Mouse (Mus musculus) heart, embryonic 11.5 days (tissue): ENCODE results near the gene Ubash3b. TPM values are rescaled to one million over a fixed set of nuclear protein-coding genes. Genes with fewer than 3 reads are reported as not detected.

Experiments used
- ATAC-seq: fragments of 200-750 bp; cut with Nextera tagmentation; replicated peaks from 2 replicates; pipeline ENCODE4 v1.8.0; 2017; ENCODE audit warnings: moderate library complexity; ENCODE audit not compliant: insufficient number of reproducible peaks, low FRiP score, low TSS enrichment
- H3K27ac ChIP-seq: fragments of 300-500 bp; sonication (generic); 2 replicates; pipeline ENCODE4 v1.5.1; 2014; ENCODE audit warnings: mild to moderate bottlenecking, low read depth, low read length
- H3K27me3 ChIP-seq: fragments of 300-500 bp; sonication (generic); 2 replicates; pipeline ENCODE4 v1.6.1; 2014; ENCODE audit warnings: mild to moderate bottlenecking, low read length, mixed read lengths; ENCODE audit not compliant: control insufficient read depth, insufficient read depth
- H3K36me3 ChIP-seq: fragments of 300-500 bp; sonication (generic); 2 replicates; pipeline ENCODE4 v1.6.1; 2014; ENCODE audit warnings: mild to moderate bottlenecking, low read length, moderate library complexity, mixed read lengths; ENCODE audit not compliant: control insufficient read depth, insufficient read depth
- H3K4me1 ChIP-seq: fragments of 300-500 bp; sonication (generic); 2 replicates; pipeline ENCODE4 v1.6.1; 2014; ENCODE audit warnings: low read length; ENCODE audit not compliant: control insufficient read depth, insufficient read depth
- H3K4me2 ChIP-seq: fragments of 300-500 bp; sonication (generic); 2 replicates; pipeline ENCODE4 v1.6.1; 2014; ENCODE audit warnings: mild to moderate bottlenecking, moderate library complexity
- H3K4me3 ChIP-seq: fragments of 300-500 bp; sonication (generic); 2 replicates; pipeline ENCODE4 v1.5.1; 2014; ENCODE audit warnings: low read depth, low read length
- H3K9ac ChIP-seq: fragments of 300-500 bp; sonication (generic); 2 replicates; pipeline ENCODE4 v1.6.1; 2014; ENCODE audit warnings: mild to moderate bottlenecking, low read depth, low read length, moderate library complexity
- H3K9me3 ChIP-seq: fragments of 300-500 bp; sonication (generic); replicated peaks from 2 replicates; pipeline ENCODE4 v1.6.1; 2016; ENCODE audit warnings: low read length; ENCODE audit not compliant: control insufficient read depth
- WGBS: fragments of 180-500 bp; shearing (Covaris S2); extraction: QIAGEN DNeasy Blood & Tissue Kit; methylation state at CpG from one replicate; pipeline ENCODE4 v1.1.7; 2014; ENCODE audit not compliant: insufficient replicate concordance; 5-methylcytosine and 5-hydroxymethylcytosine counted together
- polyA plus RNA-seq: library from polyadenylated mRNA; unstranded; fragments of >200 nt; fragmentation: Nextera tagmentation; extraction: Ambion mirVana; gene quantifications from 2 replicates; pipeline ENCODE4 v1.2.1, GENCODE M21; 2014

Ubash3b gene
- polyA plus RNA-seq, 1 experiment from 2014 or later = 15.2 TPM

GRCm38 (mm10) chr9:41121701-41122354 is 39.7 kb downstream of the Ubash3b start:
- no peak overlapping the region for H3K9ac ChIP-seq
- no peak overlapping the region for H3K27ac ChIP-seq
- H3K4me2 ChIP-seq = no peak overlapping the region
- H3K27me3 ChIP-seq = no peaks in the 10 kb centered on the region
- no peaks in the 10 kb centered on the region for H3K36me3 ChIP-seq
- no peak for ATAC-seq
- H3K4me3 ChIP-seq = no peak overlapping the region
- 79% methylated on average over 6 of the region's 6 CpGs for WGBS
- no peaks in the 10 kb centered on the region for H3K9me3 ChIP-seq
- H3K4me1 ChIP-seq = peaks cover 35% of the 10 kb centered on the region

GRCm38 (mm10) chr9:41119958-41120357 is 41.5 kb downstream of the Ubash3b start:
- no peak overlapping the region for H3K4me2 ChIP-seq
- ATAC-seq = no peak

GRCm38 (mm10) chr9:41118065-41118464 is 43.4 kb downstream of the Ubash3b start:
- Histone ChIP-seq H3K9me3 (no peaks in the 10 kb centered on the region), H3K27ac (no peak overlapping the region), H3K4me3 (no peak overlapping the region), H3K9ac (no peak overlapping the region), H3K36me3 (no peaks in the 10 kb centered on the region), H3K4me1 (peaks cover 34% of the 10 kb centered on the region), H3K4me2 (peak overlapping the region; percentile 24; the same call in 1 of the 2 replicates), H3K27me3 (no peaks in the 10 kb centered on the region)
- ATAC-seq = peak; percentile 69; the same call in 1 of the 2 replicates
- WGBS = 30% methylated on average over 7 of the region's 7 CpGs

More at GRCm38 (mm10) chr9:41119958-41120357, 41.5 kb downstream of the Ubash3b start:
- H3K36me3 ChIP-seq = no peaks in the 10 kb centered on the region
- 65% methylated on average over 6 of the region's 6 CpGs for WGBS
- H3K27ac ChIP-seq = no peak overlapping the region
- H3K4me3 ChIP-seq = no peak overlapping the region
- no peaks in the 10 kb centered on the region for H3K9me3 ChIP-seq
- H3K4me1 ChIP-seq = peaks cover 35% of the 10 kb centered on the region
- H3K27me3 ChIP-seq = no peaks in the 10 kb centered on the region
- H3K9ac ChIP-seq = no peak overlapping the region

- Histone ChIP-seq H3K9ac (no peak overlapping the region), H3K27ac (no peak overlapping the region), H3K27me3 (no peaks in the 10 kb centered on the region), H3K4me2 (no peak overlapping the region), H3K36me3 (no peaks in the 10 kb centered on the region), H3K4me3 (no peak overlapping the region), H3K9me3 (no peaks in the 10 kb centered on the region), H3K4me1 (peaks cover 26% of the 10 kb centered on the region)
- ATAC-seq = no peak
- WGBS = 85% methylated on average over 12 of the region's 12 CpGs
Observed at GRCm38 (mm10) chr9:41116126-41116525, 45.4 kb downstream of the Ubash3b start.

GRCm38 (mm10) chr9:41114367-41114766 is 47.1 kb downstream of the Ubash3b start:
- 91% methylated on average over 9 of the region's 9 CpGs for WGBS
- H3K9me3 ChIP-seq = no peaks in the 10 kb centered on the region
- no peak overlapping the region for H3K27ac ChIP-seq
- no peaks in the 10 kb centered on the region for H3K36me3 ChIP-seq
- no peak overlapping the region for H3K4me3 ChIP-seq
- no peak overlapping the region for H3K9ac ChIP-seq
- no peaks in the 10 kb centered on the region for H3K27me3 ChIP-seq
- no peak for ATAC-seq
- peaks cover 18% of the 10 kb centered on the region for H3K4me1 ChIP-seq
- H3K4me2 ChIP-seq = no peak overlapping the region

- peak overlapping the region; percentile 25; the same call in 1 of the 2 replicates for H3K27ac ChIP-seq
- no peaks in the 10 kb centered on the region for H3K9me3 ChIP-seq
- no peak overlapping the region for H3K9ac ChIP-seq
- H3K27me3 ChIP-seq = no peaks in the 10 kb centered on the region
- peaks cover 42% of the 10 kb centered on the region for H3K4me1 ChIP-seq
- H3K36me3 ChIP-seq = no peaks in the 10 kb centered on the region
- 69% methylated on average over 7 of the region's 7 CpGs for WGBS
- H3K4me3 ChIP-seq = no peak overlapping the region
- no peak overlapping the region for H3K4me2 ChIP-seq
- ATAC-seq = no peak
Observed at GRCm38 (mm10) chr9:41109749-41110148, 51.7 kb downstream of the Ubash3b start.

GRCm38 (mm10) chr9:41108324-41109180 is 52.9 kb downstream of the Ubash3b start:
- Histone ChIP-seq H3K9ac (peak overlapping the region; percentile 31; the same call in 1 of the 2 replicates), H3K4me2 (no peak overlapping the region)
- WGBS = 38% methylated on average over 14 of the region's 14 CpGs

GRCm38 (mm10) chr9:41105201-41105643 is 56.3 kb downstream of the Ubash3b start:
- no peaks in the 10 kb centered on the region for H3K36me3 ChIP-seq
- H3K4me1 ChIP-seq = peaks cover 58% of the 10 kb centered on the region
- H3K27ac ChIP-seq = peak overlapping the region; percentile 87
- peak overlapping the region; percentile 25 for H3K4me2 ChIP-seq
- no peak overlapping the region for H3K4me3 ChIP-seq
- H3K27me3 ChIP-seq = no peaks in the 10 kb centered on the region
- no peaks in the 10 kb centered on the region for H3K9me3 ChIP-seq
- WGBS = 22% methylated on average over 7 of the region's 7 CpGs
- ATAC-seq = no peak
- peak overlapping the region; percentile 58 for H3K9ac ChIP-seq

More at GRCm38 (mm10) chr9:41108324-41109180, 52.9 kb downstream of the Ubash3b start:
- Histone ChIP-seq H3K4me3 (no peak overlapping the region), H3K4me1 (peaks cover 43% of the 10 kb centered on the region), H3K36me3 (no peaks in the 10 kb centered on the region), H3K27me3 (no peaks in the 10 kb centered on the region), H3K27ac (peak overlapping the region; percentile 25; the same call in 1 of the 2 replicates), H3K9me3 (no peaks in the 10 kb centered on the region)
- ATAC-seq = peak; percentile 57; the same call in 1 of the 2 replicates
